ENCODE assay signal across 7 mouse cellular contexts in the genomic region with DNA sequence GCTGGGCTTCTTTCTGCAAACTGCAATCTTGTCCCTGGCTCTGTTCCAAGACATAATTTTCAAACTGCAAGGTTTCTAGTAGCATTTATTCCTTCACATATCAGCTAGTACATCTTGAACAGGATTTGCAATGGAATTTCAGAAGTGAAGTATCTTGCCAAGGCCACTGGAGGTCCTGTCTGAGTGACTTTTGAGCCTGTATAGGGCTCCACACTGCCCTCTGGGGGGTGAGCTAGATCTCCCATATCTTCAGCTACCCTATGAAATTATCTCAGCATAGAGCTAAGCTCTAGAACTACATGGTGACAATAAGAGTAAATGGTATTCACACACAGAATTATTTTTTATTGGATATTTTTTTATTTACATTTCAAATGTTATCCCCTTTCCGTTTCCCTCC. TPM values are rescaled to one million over a fixed set of nuclear protein-coding genes. Genes with fewer than 3 reads are reported as not detected.
A peak's percentile ranks its signal among the peaks of the same experiment; 100 is the strongest.
DNase-seq lines count a peak whose midpoint lies in the region; ATAC-seq and TF ChIP-seq lines count a peak whose summit lies in the region.

No protein-coding gene starts in this region.

- no peak overlapping the region for H3K4me3 ChIP-seq in left cerebral cortex, adult 2 months
- no peak overlapping the region for H3K4me3 ChIP-seq in liver, embryonic 14.5 days (ENCODE audit: insufficient read depth in 1 of 2, low read depth in 2 of 2, low read length in 2 of 2)
- H3K4me3 ChIP-seq in forebrain, embryonic 10.5 days = no peak overlapping the region

- no peak for DNase-seq in left cerebral cortex, adult 2 months (ENCODE audit: extremely low spot score in 1 of 2, low spot score in 2 of 2)
- no peak for DNase-seq in left cerebral cortex, postnatal 4 days
- DNase-seq in WW6 (ENCODE audit: low read depth, low spot score) = peak; percentile 11
- DNase-seq in liver, embryonic 14.5 days (ENCODE audit: low read depth in 3 of 3, low spot score in 3 of 3) = peak in 1 of 3 experiments; percentile 35
- DNase-seq in spleen, postnatal 10 days (ENCODE audit: low spot score in 2 of 2) = peak; percentile 40 to 81
- no peak for DNase-seq in forebrain, embryonic 10.5 days (ENCODE audit: extremely low spot score, low spot score)
- DNase-seq in right cerebral cortex, postnatal 36 days (ENCODE audit: low spot score in 2 of 2) = no peak

- no peaks in the 10 kb centered on the region for H3K9me3 ChIP-seq in liver, embryonic 14.5 days (ENCODE audit: control insufficient read depth, low read length)
- H3K9me3 ChIP-seq in forebrain, embryonic 10.5 days = no peaks in the 10 kb centered on the region

- H3K36me3 ChIP-seq in liver, embryonic 14.5 days (replicated peaks; ENCODE audit: control insufficient read depth, insufficient read depth, low read depth) = no peaks in the 10 kb centered on the region
- H3K36me3 ChIP-seq in forebrain, embryonic 10.5 days (replicated peaks) = no peaks in the 10 kb centered on the region

- H3K4me2 ChIP-seq in liver, embryonic 14.5 days (ENCODE audit: low read depth) = no peak overlapping the region

- H3K27ac ChIP-seq in left cerebral cortex, adult 2 months = no peak overlapping the region
- H3K27ac ChIP-seq in liver, embryonic 14.5 days = no peak overlapping the region
- no peak overlapping the region for H3K27ac ChIP-seq in forebrain, embryonic 10.5 days

- intact Hi-C loops in left cerebral cortex, adult 2 months (cut with DNase I) = no loop called here
- intact Hi-C loops in left cerebral cortex, postnatal 4 days (cut with DNase I) = no loop called here

- 85% methylated on average over 1 of the region's 1 CpGs for WGBS in liver, embryonic 14.5 days (ENCODE audit: insufficient replicate concordance)
- 95% methylated on average over 1 of the region's 1 CpGs for WGBS in forebrain, embryonic 10.5 days

- H3K9ac ChIP-seq in liver, embryonic 14.5 days (replicated peaks) = no peak overlapping the region

- ATAC-seq in liver, embryonic 14.5 days (ENCODE audit: insufficient read depth) = peak; percentile 68

- peak; percentile 27 for TF ChIP-seq CTCF in left cerebral cortex, adult 2 months (IDR thresholded peaks at IDR 0.05)
- TF ChIP-seq CTCF in liver, embryonic 14.5 days (IDR thresholded peaks at IDR 0.05; ENCODE audit: low read depth) = peak; percentile 77

- no peaks in the 10 kb centered on the region for H3K27me3 ChIP-seq in liver, embryonic 14.5 days (ENCODE audit: control insufficient read depth, insufficient read depth, low read length)
- H3K27me3 ChIP-seq in forebrain, embryonic 10.5 days (ENCODE audit: poor library complexity, severe bottlenecking) = no peaks in the 10 kb centered on the region

- peaks cover 0 to 6% of the 10 kb centered on the region in 2 experiments; a peak in 2 of 4 replicates for H3K4me1 ChIP-seq in liver, embryonic 14.5 days (replicated peaks; ENCODE audit: control insufficient read depth in 2 of 2, insufficient read depth in 2 of 2, low read length in 1 of 2)
- H3K4me1 ChIP-seq in forebrain, embryonic 10.5 days = no peaks in the 10 kb centered on the region

- TF ChIP-seq EP300 in liver, embryonic 14.5 days (IDR thresholded peaks at IDR 0.05; ENCODE audit: low read depth) = no peak

RNA-seq across cellular contexts. Expression of gene Ccr5, which starts 2.9 kb away (rescaled TPM):
- total RNA-seq in left cerebral cortex, adult 2 months (2021) = 1 to 10 TPM; 3.3 to 5.0 TPM
- total RNA-seq in left cerebral cortex, postnatal 4 days (2021) = 1 to 10 TPM; 2.4 to 2.8 TPM
- 0.35 and 0.42 TPM in 2 replicates for polyA plus RNA-seq in liver, embryonic 14.5 days (2012; rRNA removed)
- 1.6 and 1.9 TPM in 2 replicates for polyA plus RNA-seq in liver, embryonic 14.5 days (2014; fragmentation: Nextera tagmentation; extraction: Ambion mirVana)
- 0.07 and 0.55 TPM in 2 replicates for polyA plus RNA-seq in forebrain, embryonic 10.5 days (2016; fragmentation: Nextera tagmentation; extraction: Ambion mirVana)

RNA-seq across cellular contexts. Expression of gene Ccr2, which starts 16.7 kb away (rescaled TPM):
- under 1 TPM in 1 of 2 experiments, not detected in 1; 0.23 TPM for total RNA-seq in left cerebral cortex, adult 2 months (2021)
- total RNA-seq in left cerebral cortex, postnatal 4 days (2021) = under 1 TPM in 1 of 2 experiments, not detected in 1; 0.16 TPM
- polyA plus RNA-seq in liver, embryonic 14.5 days (2012; rRNA removed) = 2.0 and 3.4 TPM in 2 replicates
- polyA plus RNA-seq in liver, embryonic 14.5 days (2014; fragmentation: Nextera tagmentation; extraction: Ambion mirVana) = 4.3 and 6.8 TPM in 2 replicates
- 0.06 and 0.22 TPM in 2 replicates for polyA plus RNA-seq in forebrain, embryonic 10.5 days (2016; fragmentation: Nextera tagmentation; extraction: Ambion mirVana)

Comparison
In these comparisons a context has a peak if more than half of its experiments do, and no peak if none do; other contexts are left out.
1. DNase-seq: peak in WW6 (single experiment) and spleen, postnatal 10 days (2 of 2); none in left cerebral cortex, adult 2 months (0 of 2), left cerebral cortex, postnatal 4 days (single experiment), forebrain, embryonic 10.5 days (single experiment) and right cerebral cortex, postnatal 36 days (0 of 2).